Mouse (Mus musculus) spleen, adult 2 months (tissue): ENCODE measurements around the gene Llcfc1.

Experiments used
- CTCF ChIP-seq: fragments of 200-500 bp; IDR thresholded peaks from 2 replicates; pipeline ENCODE4 v1.5.1; 2011; ENCODE audit warnings: mild to moderate bottlenecking, inconsistent platforms; ENCODE audit not compliant: insufficient read depth, insufficient read length, insufficient replicate concordance; ENCODE audit errors: extremely low read depth
- POLR2A ChIP-seq: fragments of 200-500 bp; IDR thresholded peaks from 2 replicates; pipeline ENCODE4 v1.6.1; 2011; ENCODE audit warnings: low read depth, low read length, inconsistent platforms

DNA sequence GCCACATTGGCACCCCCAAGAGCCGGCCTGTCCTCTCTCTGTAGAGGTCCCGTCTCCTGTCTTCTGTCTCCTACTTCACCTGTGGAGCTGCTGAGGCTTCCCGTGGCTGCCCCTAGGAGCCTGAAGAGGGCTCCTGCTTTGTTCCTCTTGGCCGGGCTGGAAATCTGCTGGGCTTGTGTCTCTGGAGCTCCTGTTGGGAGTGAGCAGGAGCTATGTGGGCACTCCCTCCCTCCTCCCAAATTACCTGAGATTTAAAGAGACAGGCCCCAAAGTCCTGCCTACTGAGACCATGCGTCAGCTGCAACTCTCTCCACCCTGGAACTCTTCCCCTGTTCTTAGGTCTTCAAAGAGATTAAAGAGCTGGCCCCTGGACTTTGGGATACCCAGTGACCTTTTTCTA is 48.1 kb upstream of the Llcfc1 start, which contains the start of gene Trpv6:
- TF ChIP-seq POLR2A (no peak), CTCF (no peak)
